Mouse (Mus musculus) heart, embryonic 16.5 days (tissue): ENCODE measurements around the gene Svs1. TPM values are rescaled to one million over a fixed set of nuclear protein-coding genes. Genes with fewer than 3 reads are reported as not detected.

Experiments
- ATAC-seq: fragments of 200-750 bp; cut with Nextera tagmentation; replicated peaks from 2 replicates; pipeline ENCODE4 v1.8.0; 2017; ENCODE audit warnings: moderate number of reproducible peaks; ENCODE audit not compliant: insufficient read depth, low FRiP score; ENCODE audit errors: extremely low read depth
- H3K27ac ChIP-seq: fragments of 300-500 bp; sonication (generic); 2 replicates; pipeline ENCODE4 v1.5.1; 2014; ENCODE audit warnings: mild to moderate bottlenecking, low read length, control low read depth, moderate library complexity
- H3K27me3 ChIP-seq: fragments of 300-500 bp; sonication (generic); 2 replicates; pipeline ENCODE4 v1.6.1; 2014; ENCODE audit warnings: low read length, mixed read lengths; ENCODE audit not compliant: control insufficient read depth, insufficient read depth
- H3K36me3 ChIP-seq: fragments of 300-500 bp; sonication (generic); 2 replicates; pipeline ENCODE4 v1.6.1; 2014; ENCODE audit not compliant: control insufficient read depth, insufficient read depth
- H3K4me1 ChIP-seq: fragments of 300-500 bp; sonication (generic); 2 replicates; pipeline ENCODE4 v1.6.1; 2014; ENCODE audit warnings: low read length, mixed read lengths; ENCODE audit not compliant: control insufficient read depth, insufficient read depth
- H3K4me2 ChIP-seq: fragments of 300-500 bp; sonication (generic); 2 replicates; pipeline ENCODE4 v1.6.1; 2014; ENCODE audit warnings: low read depth, mild to moderate bottlenecking, control low read depth, low read length
- H3K4me3 ChIP-seq: fragments of 300-500 bp; sonication (generic); 2 replicates; pipeline ENCODE4 v1.5.1; 2014; ENCODE audit warnings: mild to moderate bottlenecking, control low read depth, low read length
- H3K9ac ChIP-seq: fragments of 300-500 bp; sonication (generic); 2 replicates; pipeline ENCODE4 v1.6.1; 2014; ENCODE audit warnings: low read length, control low read depth
- H3K9me3 ChIP-seq: fragments of 300-500 bp; sonication (generic); replicated peaks from 2 replicates; pipeline ENCODE4 v1.6.1; 2016; ENCODE audit warnings: low read length; ENCODE audit not compliant: control insufficient read depth
- WGBS: fragments of 180-500 bp; shearing (Covaris S2); extraction: QIAGEN DNeasy Blood & Tissue Kit; methylation state at CpG from one replicate; pipeline ENCODE4 v1.1.7; 2014; 5-methylcytosine and 5-hydroxymethylcytosine counted together
- polyA plus RNA-seq: library from polyadenylated mRNA; unstranded; fragments of >200 nt; fragmentation: Nextera tagmentation; extraction: Ambion mirVana; gene quantifications from 2 replicates; pipeline ENCODE4 v1.2.1, GENCODE M21; 2015

Gene Svs1
- polyA plus RNA-seq, 1 experiment from 2014 or later, result not detected

DNA sequence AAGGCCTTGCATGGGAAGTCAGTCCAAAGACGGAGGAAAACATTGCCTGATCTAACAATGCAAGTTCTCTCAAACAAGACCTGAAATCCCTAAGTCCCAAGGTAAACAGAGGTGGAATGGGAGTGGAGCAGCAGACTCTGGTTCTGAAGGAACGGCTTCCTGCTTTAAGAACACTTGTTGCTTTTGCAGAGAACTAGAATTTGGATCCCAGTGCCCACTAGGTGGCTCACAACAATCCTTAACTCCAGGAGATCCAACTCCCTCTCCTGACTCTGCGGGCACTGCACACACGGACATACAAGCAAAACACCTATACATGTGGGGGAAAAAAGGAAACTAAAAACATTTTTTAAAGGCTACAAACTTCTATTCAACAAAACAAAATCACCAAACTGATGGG, 16.7 kb downstream of the Svs1 start:
- 36% methylated on average over 4 of the region's 4 CpGs for WGBS
- no peaks in the 10 kb centered on the region for H3K9me3 ChIP-seq
- no peak for ATAC-seq
- H3K9ac ChIP-seq, result no peak overlapping the region
- no peak overlapping the region for H3K4me2 ChIP-seq
- H3K27me3 ChIP-seq, result no peaks in the 10 kb centered on the region
- peaks cover 1% of the 10 kb centered on the region for H3K4me1 ChIP-seq
- H3K36me3 ChIP-seq, result no peaks in the 10 kb centered on the region
- no peak overlapping the region for H3K4me3 ChIP-seq
- no peak overlapping the region for H3K27ac ChIP-seq

- H3K9ac ChIP-seq, result peak overlapping the region; percentile 52; the same call in 1 of the 2 replicates
- H3K9me3 ChIP-seq, result no peaks in the 10 kb centered on the region; the same call in 1 of the 2 replicates
- no peak overlapping the region for H3K27ac ChIP-seq
- H3K4me2 ChIP-seq, result peak overlapping the region; percentile 71
- H3K4me1 ChIP-seq, result peaks cover 6% of the 10 kb centered on the region
- ATAC-seq, result no peak
- peaks cover 2% of the 10 kb centered on the region; the same call in 1 of the 2 replicates for H3K27me3 ChIP-seq
- WGBS, result 1% methylated on average over 9 of the region's 9 CpGs
- peak overlapping the region; percentile 52 for H3K4me3 ChIP-seq
- H3K36me3 ChIP-seq, result no peaks in the 10 kb centered on the region
These were observed 21.3 kb downstream of the Svs1 start for GRCm38 (mm10) chr6:49007981-49008380.

DNA sequence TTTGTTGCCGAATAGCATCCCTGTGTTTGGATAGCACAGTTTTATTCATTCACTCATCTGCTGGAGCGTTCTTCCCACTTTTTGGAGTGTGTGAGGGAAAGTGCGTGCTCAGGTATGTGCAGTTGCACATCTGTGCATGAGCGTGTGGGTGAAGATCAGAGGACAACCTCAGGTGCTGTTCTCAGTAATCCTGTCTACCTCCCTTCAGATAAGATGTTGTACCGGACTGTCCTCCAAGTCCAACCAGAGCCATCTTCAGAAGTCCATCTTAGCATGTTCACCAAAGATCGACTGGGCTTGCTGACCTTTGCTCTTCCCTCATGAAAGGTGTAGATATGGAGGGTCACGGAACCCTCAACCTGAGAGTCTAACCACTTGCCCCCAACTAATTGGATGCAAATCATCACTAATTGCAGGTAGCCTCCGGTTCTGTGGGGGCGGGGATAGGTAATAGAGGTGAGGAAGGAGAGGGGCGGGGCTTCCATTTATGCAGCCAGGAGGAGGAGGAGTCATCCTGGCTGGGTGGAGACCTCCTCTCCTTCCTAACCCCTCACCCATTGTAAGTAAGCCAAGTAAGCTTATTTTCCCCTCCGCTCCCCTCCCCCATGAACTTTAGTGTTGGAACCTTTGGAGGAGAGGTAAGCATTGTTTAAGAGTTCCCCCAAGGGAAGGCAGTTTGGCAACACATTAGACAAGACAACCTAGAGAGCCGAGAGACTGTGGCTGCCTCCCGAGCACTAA, 21.9 kb downstream of the Svs1 start:
- no peak for ATAC-seq
- H3K4me1 ChIP-seq, result peaks cover 6% of the 10 kb centered on the region
- no peaks in the 10 kb centered on the region for H3K36me3 ChIP-seq
- no peak overlapping the region for H3K27ac ChIP-seq
- H3K27me3 ChIP-seq, result peaks cover 2% of the 10 kb centered on the region; the same call in 1 of the 2 replicates
- no peaks in the 10 kb centered on the region; the same call in 1 of the 2 replicates for H3K9me3 ChIP-seq
- peak overlapping the region; percentile 52; the same call in 1 of the 2 replicates for H3K9ac ChIP-seq
- peak overlapping the region; percentile 71 for H3K4me2 ChIP-seq
- peak overlapping the region; percentile 52 for H3K4me3 ChIP-seq
- WGBS, result 21% methylated on average over 13 of the region's 13 CpGs

DNA sequence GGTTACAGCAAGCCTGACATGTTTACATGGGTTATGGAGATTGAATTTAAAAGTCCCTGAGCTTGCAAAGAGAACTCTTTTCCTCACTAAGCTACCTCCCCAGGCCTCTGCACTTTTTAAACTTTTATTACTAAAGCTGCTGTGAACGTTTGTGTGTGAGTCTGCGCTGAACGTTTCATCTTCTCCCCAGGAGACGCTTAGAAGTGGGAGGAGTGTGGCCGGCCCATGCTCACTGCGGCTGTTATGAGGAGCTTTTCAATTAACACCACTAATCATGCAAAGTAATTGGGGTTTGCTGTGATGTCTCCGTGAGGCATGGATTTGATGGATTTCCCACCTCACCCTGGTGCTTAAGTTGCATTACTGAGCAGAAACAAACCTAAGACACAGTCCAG, 22.5 kb downstream of the Svs1 start:
- Histone ChIP-seq H3K9me3 (no peaks in the 10 kb centered on the region; the same call in 1 of the 2 replicates), H3K4me3 (no peak overlapping the region), H3K27me3 (peaks cover 2% of the 10 kb centered on the region; the same call in 1 of the 2 replicates), H3K4me2 (peak overlapping the region; percentile 71), H3K4me1 (peaks cover 6% of the 10 kb centered on the region), H3K27ac (no peak overlapping the region), H3K9ac (no peak overlapping the region), H3K36me3 (no peaks in the 10 kb centered on the region)
- ATAC-seq, result no peak
- 33% methylated on average over 7 of the region's 7 CpGs for WGBS

DNA sequence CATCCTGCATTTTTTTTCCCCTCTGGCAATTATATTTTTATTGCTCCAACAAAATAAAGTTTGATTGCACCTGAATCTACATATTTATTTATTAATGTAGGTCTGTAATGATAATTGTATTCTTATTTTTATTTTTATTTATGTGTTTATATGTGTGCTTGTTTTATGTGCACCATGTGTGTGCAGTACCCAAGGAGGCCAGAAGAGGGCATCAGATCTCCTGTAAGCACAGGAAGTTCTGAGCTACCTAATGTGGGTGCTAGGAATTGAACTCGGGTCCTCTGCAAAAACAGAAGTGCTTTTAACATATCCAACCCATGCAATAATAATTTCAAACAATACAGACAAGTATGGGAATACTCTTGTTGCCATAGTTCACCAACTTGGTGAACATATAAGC, 23.0 kb downstream of the Svs1 start:
- Histone ChIP-seq H3K27me3 (peaks cover 2% of the 10 kb centered on the region; the same call in 1 of the 2 replicates), H3K9ac (no peak overlapping the region), H3K27ac (no peak overlapping the region), H3K36me3 (no peaks in the 10 kb centered on the region), H3K4me2 (no peak overlapping the region), H3K4me1 (peaks cover 6% of the 10 kb centered on the region), H3K4me3 (no peak overlapping the region), H3K9me3 (no peaks in the 10 kb centered on the region; the same call in 1 of the 2 replicates)
- 92% methylated on average over 1 of the region's 1 CpGs for WGBS
- no peak for ATAC-seq

DNA sequence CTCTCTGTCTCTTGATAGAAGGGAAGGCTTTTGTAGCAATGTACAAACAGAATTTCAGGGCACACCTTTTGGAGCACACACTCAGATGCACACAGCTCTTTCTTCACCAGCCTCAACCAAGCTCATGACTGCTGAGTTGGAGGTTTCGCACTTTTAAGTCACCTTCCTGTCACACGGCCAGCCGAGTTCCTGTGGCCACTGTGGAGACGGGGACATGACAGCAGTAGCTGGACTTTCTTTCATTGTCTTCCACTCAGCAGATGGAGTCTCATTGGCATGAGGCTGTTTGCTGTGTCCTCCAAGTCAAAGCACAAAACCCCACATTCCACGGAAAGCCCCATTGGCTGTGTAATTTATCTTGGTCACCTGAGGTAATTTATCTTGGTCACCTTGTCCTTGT, 24.5 kb downstream of the Svs1 start:
- no peaks in the 10 kb centered on the region for H3K36me3 ChIP-seq
- no peaks in the 10 kb centered on the region; the same call in 1 of the 2 replicates for H3K9me3 ChIP-seq
- 73% methylated on average over 5 of the region's 5 CpGs for WGBS
- peaks cover 6% of the 10 kb centered on the region for H3K4me1 ChIP-seq
- ATAC-seq, result no peak
- peaks cover 2% of the 10 kb centered on the region; the same call in 1 of the 2 replicates for H3K27me3 ChIP-seq
- H3K9ac ChIP-seq, result no peak overlapping the region
- H3K4me2 ChIP-seq, result no peak overlapping the region
- no peak overlapping the region for H3K4me3 ChIP-seq
- H3K27ac ChIP-seq, result no peak overlapping the region

DNA sequence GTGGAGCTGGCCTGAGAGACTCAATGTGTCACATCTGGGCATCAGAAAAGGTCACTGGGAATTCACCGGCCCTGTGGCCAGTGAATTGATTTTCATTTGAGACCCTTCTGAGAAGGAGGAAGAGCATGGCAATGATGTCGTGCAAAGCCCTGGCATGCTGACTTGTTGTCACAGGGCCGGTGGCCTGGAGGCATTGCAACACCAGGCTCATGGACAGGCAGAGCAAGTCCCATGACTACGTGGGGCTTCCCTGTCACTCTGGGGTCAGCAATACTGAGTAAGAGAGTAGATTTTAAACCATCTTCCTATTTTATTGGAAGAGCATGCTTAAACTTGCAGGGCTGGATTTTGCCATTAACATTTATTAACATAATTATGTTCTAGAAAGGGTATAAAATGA, 26.4 kb downstream of the Svs1 start:
- Histone ChIP-seq H3K4me3 (no peak overlapping the region), H3K36me3 (no peaks in the 10 kb centered on the region), H3K27ac (no peak overlapping the region), H3K4me2 (no peak overlapping the region), H3K27me3 (peaks cover 2% of the 10 kb centered on the region; the same call in 1 of the 2 replicates), H3K4me1 (peaks cover 6% of the 10 kb centered on the region), H3K9ac (no peak overlapping the region), H3K9me3 (no peaks in the 10 kb centered on the region; the same call in 1 of the 2 replicates)
- WGBS, result 69% methylated on average over 4 of the region's 4 CpGs
- ATAC-seq, result no peak

DNA sequence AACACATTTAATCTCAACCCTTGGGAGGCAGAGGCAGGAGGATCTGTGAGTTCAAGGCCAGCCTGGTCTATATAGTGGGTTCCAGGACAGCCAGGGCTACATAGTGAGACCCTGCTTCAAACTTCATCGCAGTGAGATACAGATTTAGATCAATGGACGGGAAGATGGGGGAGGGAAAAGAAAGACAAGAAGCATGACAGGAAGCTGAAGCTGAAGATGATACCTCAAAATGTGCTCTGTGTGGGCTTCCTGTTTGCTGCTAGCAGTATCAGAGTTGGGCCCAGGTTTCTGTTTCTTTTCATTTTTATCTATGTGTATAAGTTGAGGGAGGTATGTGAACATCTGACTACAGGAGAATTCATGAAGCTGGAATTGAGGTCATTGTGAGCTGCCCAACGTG, 26.8 kb downstream of the Svs1 start:
- 80% methylated on average over 3 of the region's 3 CpGs for WGBS
- Histone ChIP-seq H3K27me3 (peaks cover 2% of the 10 kb centered on the region; the same call in 1 of the 2 replicates), H3K4me2 (no peak overlapping the region), H3K27ac (no peak overlapping the region), H3K9ac (no peak overlapping the region), H3K4me3 (no peak overlapping the region), H3K9me3 (no peaks in the 10 kb centered on the region; the same call in 1 of the 2 replicates), H3K4me1 (peaks cover 4% of the 10 kb centered on the region), H3K36me3 (no peaks in the 10 kb centered on the region)
- ATAC-seq, result no peak

GRCm38 (mm10) chr6:49017150-49017549, 30.5 kb downstream of the Svs1 start:
- H3K4me3 ChIP-seq, result no peak overlapping the region
- H3K4me2 ChIP-seq, result 0 out of 2 replicates have a peak overlapping the region, but pooled peaks have one; percentile 15
- no peak overlapping the region; the same call in 1 of the 2 replicates for H3K9ac ChIP-seq
- ATAC-seq, result no peak
- no peaks in the 10 kb centered on the region for H3K36me3 ChIP-seq
- no peaks in the 10 kb centered on the region for H3K4me1 ChIP-seq
- H3K9me3 ChIP-seq, result no peaks in the 10 kb centered on the region
- H3K27ac ChIP-seq, result no peak overlapping the region
- no peaks in the 10 kb centered on the region for H3K27me3 ChIP-seq
- 39% methylated on average over 12 of the region's 12 CpGs for WGBS
